Mouse (Mus musculus) left cerebral cortex, adult 18-20 months (tissue): ENCODE measurements around the gene Wfdc1. TPM values are rescaled to one million over a fixed set of nuclear protein-coding genes. Genes with fewer than 3 reads are reported as not detected.

Source experiments
- DNase-seq, 2 experiments: peaks; one replicate each; pipeline ENCODE4 v3.0.0; 2021 to 2022; ENCODE audit warnings: low spot score in 2 of 2, mixed read lengths in 1 of 2
- total RNA-seq, 2 experiments: library from RNA; stranded (reverse); gene quantifications; 2 replicates each; pipeline ENCODE4 v1.2.3; 2021

The Wfdc1 gene
- total RNA-seq, 2 experiments from 2014 or later, result 8.3 to 10.0 TPM

- DNase-seq, result no peak
Measured at GRCm38 (mm10) chr8:119678138-119678843, 12.1 kb downstream of the Wfdc1 start.

GRCm38 (mm10) chr8:119679184-119679583, 13.0 kb downstream of the Wfdc1 start:
- DNase-seq, result no peak

- DNase-seq, result no peak
Measured at GRCm38 (mm10) chr8:119690602-119691001, 24.4 kb downstream of the Wfdc1 start.

- DNase-seq, result no peak
Measured at GRCm38 (mm10) chr8:119691989-119692388, 25.8 kb downstream of the Wfdc1 start.

- no peak for DNase-seq
Measured at GRCm38 (mm10) chr8:119694696-119695095, 28.5 kb downstream of the Wfdc1 start.

GRCm38 (mm10) chr8:119697163-119697562, 31.0 kb downstream of the Wfdc1 start:
- DNase-seq, result no peak

- peak; percentile 21 to 51 for DNase-seq
Measured at GRCm38 (mm10) chr8:119698960-119699359, 32.8 kb downstream of the Wfdc1 start.

GRCm38 (mm10) chr8:119699549-119700134, 33.5 kb downstream of the Wfdc1 start, which contains the start of gene Atp2c2:
TSS of gene Atp2c2 (plus strand) at chr8:119700009.
- no peak for DNase-seq

- no peak for DNase-seq
Measured at GRCm38 (mm10) chr8:119702965-119703364, 36.8 kb downstream of the Wfdc1 start.

GRCm38 (mm10) chr8:119707146-119707545, 41.0 kb downstream of the Wfdc1 start:
- DNase-seq, result no peak

- DNase-seq, result no peak
Measured at GRCm38 (mm10) chr8:119708471-119708870, 42.3 kb downstream of the Wfdc1 start.

- DNase-seq, result no peak
Measured at GRCm38 (mm10) chr8:119708878-119709702, 42.9 kb downstream of the Wfdc1 start.

GRCm38 (mm10) chr8:119709703-119710093, 43.5 kb downstream of the Wfdc1 start:
- DNase-seq, result no peak

GRCm38 (mm10) chr8:119712226-119712625, 46.1 kb downstream of the Wfdc1 start:
- no peak for DNase-seq

GRCm38 (mm10) chr8:119713421-119713820, 47.3 kb downstream of the Wfdc1 start:
- DNase-seq, result no peak

GRCm38 (mm10) chr8:119715221-119715620, 49.1 kb downstream of the Wfdc1 start:
- DNase-seq, result no peak

GRCm38 (mm10) chr8:119716730-119717299, 50.6 kb downstream of the Wfdc1 start:
- no peak for DNase-seq

- DNase-seq, result no peak
Measured at GRCm38 (mm10) chr8:119717765-119718164, 51.6 kb downstream of the Wfdc1 start.

GRCm38 (mm10) chr8:119719011-119719501, 52.9 kb downstream of the Wfdc1 start:
- peak; percentile 50 to 54 for DNase-seq

- no peak for DNase-seq
Measured at GRCm38 (mm10) chr8:119722348-119722747, 56.2 kb downstream of the Wfdc1 start.

- DNase-seq, result no peak
Measured at GRCm38 (mm10) chr8:119723676-119724075, 57.5 kb downstream of the Wfdc1 start.
